Mouse (Mus musculus) spleen, adult 2 months (tissue): ENCODE data around the gene Brdt. TPM values are rescaled to one million over a fixed set of nuclear protein-coding genes. Genes with fewer than 3 reads are reported as not detected.

Source experiments
- DNase-seq, 2 experiments: peaks; one replicate each; pipeline versions ENCODE4 v3.0.0 to v3.0.0-alpha.2; 2012 to 2021; ENCODE audit warnings: low spot score in 2 of 2, low read depth in 1 of 2
- H3K27ac ChIP-seq: fragments of 200-500 bp; 2 replicates; pipeline ENCODE4 v1.5.1; 2012; ENCODE audit warnings: low read length, inconsistent platforms; ENCODE audit not compliant: insufficient read depth
- H3K27me3 ChIP-seq: fragments of 200-500 bp; 2 replicates; pipeline ENCODE4 v1.6.1; 2012; ENCODE audit warnings: mild to moderate bottlenecking, moderate library complexity, low read length, inconsistent platforms; ENCODE audit not compliant: control insufficient read depth, insufficient read depth
- H3K36me3 ChIP-seq: fragments of 200-500 bp; 2 replicates; pipeline ENCODE4 v1.6.1; 2012; ENCODE audit warnings: mild to moderate bottlenecking, low read length, inconsistent platforms; ENCODE audit not compliant: control insufficient read depth, insufficient read depth
- H3K4me1 ChIP-seq: fragments of 200-500 bp; 2 replicates; pipeline ENCODE4 v1.6.1; 2011; ENCODE audit warnings: inconsistent platforms; ENCODE audit not compliant: control insufficient read depth, insufficient read depth, insufficient read length
- H3K4me3 ChIP-seq: fragments of 200-500 bp; 2 replicates; pipeline ENCODE4 v1.5.1; 2011; ENCODE audit warnings: mild to moderate bottlenecking, inconsistent platforms; ENCODE audit not compliant: insufficient read depth, insufficient read length; ENCODE audit errors: extremely low read depth
- CTCF ChIP-seq: fragments of 200-500 bp; IDR thresholded peaks from 2 replicates; pipeline ENCODE4 v1.5.1; 2011; ENCODE audit warnings: mild to moderate bottlenecking, inconsistent platforms; ENCODE audit not compliant: insufficient read depth, insufficient read length, insufficient replicate concordance; ENCODE audit errors: extremely low read depth
- POLR2A ChIP-seq: fragments of 200-500 bp; IDR thresholded peaks from 2 replicates; pipeline ENCODE4 v1.6.1; 2011; ENCODE audit warnings: low read depth, low read length, inconsistent platforms
- WGBS: fragments of 180-500 bp; shearing (Covaris S2); methylation state at CpG from one replicate; pipeline ENCODE4 v1.1.7; 2018; 5-methylcytosine and 5-hydroxymethylcytosine counted together
- polyA plus RNA-seq: library from polyadenylated mRNA; depleted of rRNA; stranded (reverse); fragments of >200 nt; gene quantifications from 2 replicates; pipeline ENCODE4 v1.2.3, GENCODE M21; 2012

The Brdt gene
- polyA plus RNA-seq, 1 experiment, result 0.39 TPM

GRCm38 (mm10) chr5:107320703-107321102 lies 10.3 kb upstream of the Brdt start:
- no peak for TF ChIP-seq CTCF
- no peak for TF ChIP-seq POLR2A
- Histone ChIP-seq H3K27ac (no peak overlapping the region), H3K4me1 (no peaks in the 10 kb centered on the region), H3K4me3 (no peak overlapping the region), H3K27me3 (no peaks in the 10 kb centered on the region), H3K36me3 (no peaks in the 10 kb centered on the region)
- no peak for DNase-seq
- WGBS, result 5% methylated on average over 1 of the region's 1 CpGs

- TF ChIP-seq POLR2A (no peak), CTCF (no peak)
- Histone ChIP-seq H3K4me1 (no peaks in the 10 kb centered on the region), H3K27me3 (no peaks in the 10 kb centered on the region), H3K4me3 (no peak overlapping the region), H3K36me3 (no peaks in the 10 kb centered on the region), H3K27ac (no peak overlapping the region)
- DNase-seq, result no peak
- 84% methylated on average over 3 of the region's 3 CpGs for WGBS
Observed at GRCm38 (mm10) chr5:107340404-107340803, 9.4 kb downstream of the Brdt start.

GRCm38 (mm10) chr5:107342891-107343290 lies 11.9 kb downstream of the Brdt start:
- no peaks in the 10 kb centered on the region for H3K36me3 ChIP-seq
- no peaks in the 10 kb centered on the region for H3K27me3 ChIP-seq
- H3K4me1 ChIP-seq, result no peaks in the 10 kb centered on the region
- no peak for DNase-seq
- no peak overlapping the region for H3K27ac ChIP-seq
- no peak for TF ChIP-seq CTCF
- TF ChIP-seq POLR2A, result no peak
- H3K4me3 ChIP-seq, result no peak overlapping the region
- WGBS, result 93% methylated on average over 6 of the region's 6 CpGs

GRCm38 (mm10) chr5:107346214-107346613 lies 15.3 kb downstream of the Brdt start:
- Histone ChIP-seq H3K4me1 (no peaks in the 10 kb centered on the region), H3K27ac (no peak overlapping the region), H3K27me3 (no peaks in the 10 kb centered on the region), H3K4me3 (no peak overlapping the region), H3K36me3 (no peaks in the 10 kb centered on the region)
- 33% methylated on average over 1 of the region's 1 CpGs for WGBS
- DNase-seq, result no peak
- TF ChIP-seq POLR2A, result no peak
- no peak; the same call in 1 of the 2 replicates for TF ChIP-seq CTCF

GRCm38 (mm10) chr5:107352566-107352965 lies 21.6 kb downstream of the Brdt start:
- no peak overlapping the region for H3K4me3 ChIP-seq
- H3K36me3 ChIP-seq, result no peaks in the 10 kb centered on the region
- no peaks in the 10 kb centered on the region for H3K27me3 ChIP-seq
- H3K4me1 ChIP-seq, result no peaks in the 10 kb centered on the region
- WGBS, result 84% methylated on average over 1 of the region's 1 CpGs
- no peak for TF ChIP-seq CTCF
- TF ChIP-seq POLR2A, result no peak
- no peak for DNase-seq
- no peak overlapping the region for H3K27ac ChIP-seq

GRCm38 (mm10) chr5:107353981-107354380 lies 23.0 kb downstream of the Brdt start:
- 19% methylated on average over 3 of the region's 3 CpGs for WGBS
- DNase-seq, result no peak

GRCm38 (mm10) chr5:107355801-107356200 lies 24.8 kb downstream of the Brdt start:
- Histone ChIP-seq H3K27ac (no peak overlapping the region), H3K4me3 (no peak overlapping the region), H3K36me3 (no peaks in the 10 kb centered on the region), H3K27me3 (no peaks in the 10 kb centered on the region), H3K4me1 (no peaks in the 10 kb centered on the region)
- DNase-seq, result no peak
- no peak for TF ChIP-seq CTCF
- TF ChIP-seq POLR2A, result no peak
- WGBS, result 10% methylated on average over 1 of the region's 1 CpGs

More at GRCm38 (mm10) chr5:107353981-107354380, 23.0 kb downstream of the Brdt start:
- no peak overlapping the region for H3K27ac ChIP-seq
- no peak overlapping the region for H3K4me3 ChIP-seq
- H3K36me3 ChIP-seq, result no peaks in the 10 kb centered on the region
- no peaks in the 10 kb centered on the region for H3K27me3 ChIP-seq
- TF ChIP-seq CTCF (no peak), POLR2A (no peak)
- no peaks in the 10 kb centered on the region for H3K4me1 ChIP-seq
